Mouse (Mus musculus) right cerebral cortex, postnatal 4 days (tissue): ENCODE measurements around the gene Timm44.

ENCODE experiments used
- DNase-seq: peaks from one replicate; pipeline ENCODE4 v3.0.0-alpha.2; 2022

Gene Timm44

DNA sequence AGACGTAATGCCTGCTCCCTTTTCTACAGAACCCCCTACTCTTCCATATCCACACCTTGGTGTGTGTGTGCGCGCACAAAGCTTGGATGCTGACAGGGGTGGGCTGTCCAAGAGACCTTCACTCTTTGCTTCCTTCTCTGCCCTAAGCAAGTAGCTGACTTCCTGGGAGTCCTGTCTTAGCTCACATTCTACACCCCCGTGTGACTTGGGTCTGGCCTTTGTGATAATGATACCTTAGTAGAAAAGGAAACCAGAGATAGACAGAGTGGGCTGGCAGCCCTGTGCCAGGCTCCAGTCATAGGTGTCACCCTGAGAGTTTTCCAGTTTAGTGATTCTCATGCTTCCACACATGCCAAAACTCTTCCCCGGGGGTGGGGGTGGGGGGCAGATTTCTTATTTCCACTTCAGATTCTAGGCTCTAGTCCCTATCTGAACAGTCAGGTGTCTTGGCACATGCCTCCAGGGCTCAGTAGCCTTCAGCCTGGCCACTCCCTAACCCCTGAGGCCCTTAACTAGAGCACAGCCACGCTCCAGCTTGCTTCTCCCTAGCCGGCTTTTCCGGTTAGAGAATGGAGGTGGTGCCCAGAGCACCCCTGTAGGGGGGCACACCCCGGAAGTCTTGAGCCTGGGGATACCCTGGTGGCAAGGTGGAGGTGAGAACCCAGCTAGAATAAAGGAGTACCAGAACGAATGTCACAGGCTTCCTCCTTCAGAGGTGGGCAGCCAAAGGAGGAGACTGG is 44.9 kb downstream of the Timm44 start:
- DNase-seq, result no peak

- no peak for DNase-seq
Measured at GRCm38 (mm10) chr8:4229784-4230183, 45.9 kb downstream of the Timm44 start.

DNA sequence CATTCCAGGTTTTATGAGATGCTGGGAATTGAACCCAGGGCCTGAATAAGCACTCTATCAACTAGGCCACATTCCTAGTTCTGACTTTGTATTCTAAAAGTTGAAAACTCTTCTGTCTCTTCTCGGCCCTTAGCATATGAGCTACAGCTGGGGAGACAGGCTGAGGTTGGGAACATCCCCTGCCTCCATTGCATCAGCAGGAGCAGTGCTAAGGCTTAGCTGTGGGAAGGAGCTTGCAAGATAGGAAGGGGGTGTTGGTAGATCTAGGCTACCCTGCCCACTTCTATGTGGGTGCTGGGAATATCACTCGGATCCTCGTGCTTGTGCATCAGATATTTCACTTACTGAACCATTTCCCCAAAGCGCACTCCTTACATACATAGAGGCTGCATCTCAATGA is 47.8 kb downstream of the Timm44 start:
- DNase-seq, result no peak

- no peak for DNase-seq
Measured at GRCm38 (mm10) chr8:4226739-4227347, 48.9 kb downstream of the Timm44 start, which contains the start of gene Lrrc8e. TSS of gene Lrrc8e (plus strand) at chr8:4226827.

- no peak for DNase-seq
Measured at GRCm38 (mm10) chr8:4226323-4226722, 49.4 kb downstream of the Timm44 start.

DNA sequence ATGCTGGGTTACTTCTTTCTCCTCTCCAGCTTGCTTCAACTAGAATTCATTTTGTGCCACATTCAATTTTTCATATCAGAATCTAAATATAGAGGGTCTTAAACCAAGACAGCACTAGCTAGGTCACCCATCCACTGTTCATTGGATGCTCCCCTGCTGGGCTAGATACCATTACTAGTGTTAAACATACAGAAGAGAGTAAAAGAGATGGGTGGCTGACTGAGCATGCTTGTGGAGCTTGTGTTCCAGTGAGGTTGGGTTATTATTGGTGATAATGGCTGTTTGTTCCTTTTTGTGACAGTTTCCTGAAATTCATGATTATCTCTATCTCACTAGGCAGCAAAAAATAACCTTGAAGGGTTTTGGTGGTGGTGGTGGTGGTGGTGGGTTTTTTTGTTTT is 53.7 kb downstream of the Timm44 start:
- no peak for DNase-seq

GRCm38 (mm10) chr8:4219617-4220016 is 56.1 kb downstream of the Timm44 start:
- no peak for DNase-seq

DNA sequence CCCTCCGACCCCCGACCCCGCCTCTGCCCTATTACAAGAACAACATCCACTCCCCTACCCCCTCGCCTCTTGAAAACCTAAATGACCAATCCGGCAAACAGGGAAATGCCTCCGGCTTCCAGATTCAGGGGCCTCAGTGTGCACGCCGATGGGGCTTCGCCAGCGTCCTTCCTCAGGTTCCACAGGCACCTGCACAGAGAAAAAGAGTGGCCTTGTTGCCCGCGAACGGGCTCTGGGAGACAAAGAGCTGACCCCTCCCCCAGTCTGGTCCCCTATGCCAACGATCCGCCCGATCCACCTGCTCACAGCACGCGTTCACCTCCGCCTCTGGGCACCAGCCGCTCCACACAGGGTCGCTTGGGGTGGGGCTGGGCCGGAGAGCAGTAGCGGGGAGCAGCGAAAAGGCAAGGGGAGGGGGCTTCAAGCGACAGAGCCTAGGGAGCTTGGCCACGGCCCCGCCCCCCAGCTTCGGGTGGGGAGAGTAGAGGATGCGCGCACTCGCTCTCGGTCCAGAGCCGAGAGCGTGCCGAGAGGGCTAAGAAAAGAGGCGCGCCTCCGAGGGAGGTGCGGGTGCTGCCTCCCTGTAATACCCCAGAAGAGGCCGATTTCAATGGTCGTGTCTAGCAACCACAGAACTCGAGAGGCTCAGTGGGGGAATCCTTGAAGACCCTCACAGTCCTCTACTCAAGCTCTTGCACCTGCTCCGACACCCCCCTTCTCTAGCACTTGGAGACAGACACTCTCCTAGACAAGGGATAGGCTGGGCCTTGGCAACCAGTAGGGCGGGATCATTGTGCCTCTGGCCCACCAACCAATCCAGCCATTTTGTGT is 58.7 kb downstream of the Timm44 start, which contains the start of gene Prr36:
TSS of gene Prr36 (minus strand) at position 669 of the 831 bp plus-strand sequence.
- peak; percentile 86 for DNase-seq

DNA sequence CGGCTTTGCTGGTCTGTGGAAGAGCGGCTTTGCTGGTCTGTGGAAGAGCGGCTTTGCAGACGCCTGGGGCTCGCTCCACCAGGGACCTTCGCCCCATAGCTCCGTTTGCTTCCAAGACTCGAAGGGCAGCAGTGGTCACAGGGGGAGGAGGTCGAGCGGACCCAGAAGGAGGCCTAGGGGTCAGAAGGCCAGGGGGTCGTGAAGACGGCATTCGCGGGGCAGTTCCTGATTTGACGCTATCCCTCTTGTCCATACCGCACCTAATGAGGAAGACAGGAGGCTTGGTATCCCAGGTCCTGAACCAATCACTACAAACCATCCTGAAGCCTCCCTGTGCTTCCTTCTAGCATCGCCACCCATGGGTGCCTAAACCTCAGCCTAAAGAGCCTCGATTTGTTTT is 59.4 kb downstream of the Timm44 start:
- peak; percentile 40 for DNase-seq

- DNase-seq, result no peak
Measured at GRCm38 (mm10) chr8:4214006-4214980, 61.4 kb downstream of the Timm44 start.

DNA sequence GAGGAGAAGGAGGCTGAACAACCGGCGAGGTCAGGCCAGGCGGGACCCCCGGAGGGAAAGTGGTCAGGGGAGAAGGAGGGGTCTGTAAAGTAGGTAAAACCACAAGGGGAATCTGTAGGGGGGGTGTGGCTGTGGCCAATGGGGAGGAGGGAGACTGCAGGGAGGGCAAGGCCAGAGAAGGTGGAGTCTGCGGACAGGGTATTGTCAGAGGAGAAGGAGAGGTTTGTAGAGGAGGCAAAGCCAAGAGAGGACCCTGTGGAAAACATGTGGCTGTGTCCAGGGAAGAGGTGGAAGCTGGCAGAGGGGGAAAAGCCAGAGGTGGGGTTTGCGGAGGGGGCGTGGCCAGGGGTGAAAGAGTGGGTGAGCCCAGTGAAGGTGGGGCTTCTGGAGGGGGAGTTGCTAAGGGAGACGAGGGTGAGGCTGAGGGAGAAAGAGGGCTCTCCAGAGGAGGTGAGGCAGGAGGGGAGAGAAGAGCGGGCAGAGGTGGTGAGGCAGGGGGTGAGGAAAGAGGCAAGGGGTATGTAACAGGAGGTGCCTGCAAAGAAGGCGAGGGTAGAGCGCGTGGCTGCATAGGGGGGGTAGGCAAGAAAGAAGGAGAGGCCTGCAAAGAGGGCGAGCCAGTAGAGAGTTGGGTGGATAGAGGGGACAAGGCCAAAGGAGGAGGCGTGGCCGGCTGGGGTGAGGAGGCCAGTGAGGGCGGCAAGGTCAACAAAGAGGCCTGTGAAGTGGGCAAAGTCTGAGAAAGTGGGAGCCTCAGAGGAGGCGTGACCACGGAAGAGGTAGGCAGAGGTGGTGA is 62.3 kb downstream of the Timm44 start:
- DNase-seq, result peak; percentile 59

- peak; percentile 35 for DNase-seq
Measured at GRCm38 (mm10) chr8:4212809-4213209, 62.9 kb downstream of the Timm44 start.

GRCm38 (mm10) chr8:4211097-4211496 is 64.6 kb downstream of the Timm44 start:
- DNase-seq, result no peak
